Mouse (Mus musculus): ENCODE data around the gene Styxl1.

GRCm38 (mm10) chr5:135707855-135708254 lies 70.3 kb downstream of the Styxl1 start:
- TF ChIP-seq POLR2A (IDR thresholded peaks at IDR 0.05; ENCODE audit: borderline replicate concordance, insufficient read depth, low read length), result no peak
- TF ChIP-seq CTCF (IDR thresholded peaks at IDR 0.05; ENCODE audit: borderline replicate concordance, insufficient read depth, low read depth, low read length), result no peak
